Mouse (Mus musculus) stomach, postnatal 0 days (tissue): ENCODE results near the gene Catsperz. TPM values are rescaled to one million over a fixed set of nuclear protein-coding genes. Genes with fewer than 3 reads are reported as not detected.
"Not testable (repeated sequence)": the region's sequence is repeated elsewhere in the genome, so short reads cannot be mapped to it uniquely, and the experiment has no call there.

ENCODE experiments used
- ATAC-seq: fragments of 200-750 bp; cut with Nextera tagmentation; 2 replicates; pipeline ENCODE4 v1.8.0; 2017; ENCODE audit not compliant: low FRiP score, low TSS enrichment
- DNase-seq: peaks from one replicate; pipeline ENCODE4 v3.0.0-alpha.2; 2016; ENCODE audit warnings: low spot score
- H3K27ac ChIP-seq: fragments of 300-500 bp; sonication (generic); replicated peaks from 2 replicates; pipeline ENCODE4 v1.5.1; 2014; ENCODE audit warnings: mild to moderate bottlenecking, control low read depth
- H3K27me3 ChIP-seq: fragments of 300-500 bp; sonication (generic); 2 replicates; pipeline ENCODE4 v1.6.1; 2014; ENCODE audit warnings: low read length; ENCODE audit not compliant: control insufficient read depth, insufficient read depth
- H3K36me3 ChIP-seq: fragments of 300-500 bp; sonication (generic); 2 replicates; pipeline ENCODE4 v1.6.1; 2014; ENCODE audit warnings: low read length, mixed read lengths; ENCODE audit not compliant: control insufficient read depth, insufficient read depth
- H3K4me1 ChIP-seq: fragments of 300-500 bp; sonication (generic); replicated peaks from 2 replicates; pipeline ENCODE4 v1.6.1; 2014; ENCODE audit warnings: antibody characterized with exemption; ENCODE audit not compliant: control insufficient read depth, insufficient read depth
- H3K4me2 ChIP-seq: fragments of 300-500 bp; sonication (generic); replicated peaks from 2 replicates; pipeline ENCODE4 v1.6.1; 2014; ENCODE audit warnings: low read depth, mild to moderate bottlenecking, control low read depth, moderate library complexity
- H3K4me3 ChIP-seq: fragments of 300-500 bp; sonication (generic); 2 replicates; pipeline ENCODE4 v1.5.1; 2014; ENCODE audit warnings: low read depth, low read length, control low read depth
- H3K9ac ChIP-seq: fragments of 300-500 bp; sonication (generic); 2 replicates; pipeline ENCODE4 v1.6.1; 2014; ENCODE audit warnings: mild to moderate bottlenecking, low read length, control low read depth, mixed read lengths
- H3K9me3 ChIP-seq: fragments of 300-500 bp; sonication (generic); 2 replicates; pipeline ENCODE4 v1.6.1; 2016; ENCODE audit warnings: low read length; ENCODE audit not compliant: control insufficient read depth
- CTCF ChIP-seq: IDR thresholded peaks from 2 replicates; pipeline ENCODE4 v1.5.1; 2016; ENCODE audit warnings: antibody characterized with exemption, low read depth, mild to moderate bottlenecking, moderate library complexity
- EP300 ChIP-seq: optimal IDR thresholded peaks from 2 replicates; pipeline ENCODE3; 2016; ENCODE audit warnings: antibody characterized with exemption
- WGBS: fragments of 180-500 bp; shearing (Covaris S2); extraction: QIAGEN DNeasy Blood & Tissue Kit; methylation state at CpG from one replicate; pipeline ENCODE4 v1.1.7; 2014; 5-methylcytosine and 5-hydroxymethylcytosine counted together
- polyA plus RNA-seq: library from polyadenylated mRNA; unstranded; fragments of >200 nt; fragmentation: Nextera tagmentation; extraction: Ambion mirVana; gene quantifications from 2 replicates; pipeline ENCODE4 v1.2.1, GENCODE M21; 2015

Gene Catsperz
- polyA plus RNA-seq, 1 experiment from 2014 or later = 4.5 TPM

- no peak overlapping the region for H3K27ac ChIP-seq
- H3K4me3 ChIP-seq = no peak overlapping the region
- peaks cover 7% of the 10 kb centered on the region; the same call in 1 of the 2 replicates for H3K36me3 ChIP-seq
- H3K9me3 ChIP-seq = no peaks in the 10 kb centered on the region
- no peak for DNase-seq
- no peak overlapping the region for H3K4me2 ChIP-seq
- H3K9ac ChIP-seq = no peak overlapping the region
- WGBS = 87% methylated on average over 11 of the region's 11 CpGs
- ATAC-seq = no peak
- TF ChIP-seq EP300 = no peak
- H3K27me3 ChIP-seq = no peaks in the 10 kb centered on the region
- H3K4me1 ChIP-seq = peaks cover 4% of the 10 kb centered on the region; the same call in 1 of the 2 replicates
Observed at GRCm38 (mm10) chr19:6905498-6906159, 19.6 kb downstream of the Catsperz start.

DNA sequence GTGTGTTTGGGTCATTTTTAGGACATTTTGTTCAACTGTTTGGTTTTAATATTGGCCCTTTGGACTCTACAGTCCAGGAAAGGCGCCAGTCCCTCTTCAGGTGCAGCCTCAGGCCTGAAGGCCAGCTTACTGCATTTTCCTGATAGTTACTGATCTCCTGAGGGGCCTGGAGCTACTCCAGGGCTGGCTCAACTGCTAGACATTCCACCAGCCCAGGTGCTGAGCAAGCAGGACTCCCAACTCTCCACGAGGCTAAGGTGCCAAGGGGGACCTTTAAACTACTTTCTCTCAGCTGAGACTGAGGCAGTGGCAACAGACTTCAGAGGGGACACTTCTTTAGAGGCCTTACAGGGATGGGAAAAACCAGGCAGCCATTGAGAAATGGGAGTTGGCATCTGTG is 20.3 kb downstream of the Catsperz start:
- Histone ChIP-seq H3K4me3 (no peak overlapping the region), H3K27ac (no peak overlapping the region), H3K36me3 (peaks cover 7% of the 10 kb centered on the region; the same call in 1 of the 2 replicates), H3K27me3 (no peaks in the 10 kb centered on the region), H3K9me3 (no peaks in the 10 kb centered on the region), H3K9ac (no peak overlapping the region), H3K4me1 (peaks cover 4% of the 10 kb centered on the region; the same call in 1 of the 2 replicates), H3K4me2 (no peak overlapping the region)
- 84% methylated on average over 2 of the region's 2 CpGs for WGBS
- no peak for DNase-seq
- no peak for ATAC-seq
- TF ChIP-seq CTCF (no peak), EP300 (no peak)

DNA sequence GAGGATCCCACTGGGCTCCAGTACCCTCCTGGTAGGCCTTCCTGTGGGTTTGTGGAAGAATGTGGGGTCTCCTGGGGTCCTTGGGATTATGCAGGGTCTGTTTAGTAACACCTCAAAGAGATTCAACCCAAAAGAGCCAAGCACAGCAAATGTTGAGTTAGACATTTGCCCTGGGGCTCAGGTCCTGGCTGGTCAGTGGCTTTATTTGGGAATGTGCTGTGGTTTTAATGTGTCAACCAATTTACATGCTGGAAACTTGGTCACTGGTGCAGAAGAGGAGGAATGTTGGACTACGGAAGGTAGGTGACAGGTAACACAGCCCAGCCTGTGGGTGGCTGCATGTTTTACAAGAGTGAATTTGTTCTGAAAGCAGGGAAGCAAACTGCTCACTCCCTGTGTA is 22.1 kb downstream of the Catsperz start:
- Histone ChIP-seq H3K4me3 (no peak overlapping the region), H3K27me3 (no peaks in the 10 kb centered on the region), H3K9ac (no peak overlapping the region), H3K4me2 (no peak overlapping the region), H3K36me3 (peaks cover 7% of the 10 kb centered on the region; the same call in 1 of the 2 replicates), H3K9me3 (no peaks in the 10 kb centered on the region), H3K27ac (no peak overlapping the region), H3K4me1 (peaks cover 1% of the 10 kb centered on the region; the same call in 1 of the 2 replicates)
- no peak for ATAC-seq
- DNase-seq = no peak
- TF ChIP-seq CTCF (no peak), EP300 (no peak)
- WGBS = 86% methylated on average over 1 of the region's 1 CpGs

DNA sequence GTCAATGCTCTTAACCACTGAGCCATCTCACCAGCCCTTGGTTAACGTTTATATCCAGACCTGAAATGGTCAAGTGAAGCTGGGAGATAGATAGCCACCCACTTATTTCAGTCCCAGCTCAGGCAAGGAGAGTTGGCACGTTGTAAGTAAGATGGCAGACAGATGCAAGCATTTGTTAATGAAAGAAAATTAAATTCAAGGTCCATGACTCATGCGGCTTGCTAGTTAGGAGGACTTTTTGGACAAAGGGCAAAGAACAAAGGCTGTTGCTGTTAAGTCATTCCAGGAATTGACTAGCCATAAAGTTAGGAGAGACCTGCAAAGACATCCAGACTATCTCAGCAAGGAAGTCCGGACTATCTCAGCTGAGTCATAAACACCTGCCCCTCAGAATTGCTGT is 25.5 kb downstream of the Catsperz start:
- Histone ChIP-seq H3K9ac (no peak overlapping the region), H3K27ac (no peak overlapping the region), H3K27me3 (no peaks in the 10 kb centered on the region), H3K4me3 (no peak overlapping the region), H3K4me2 (no peak overlapping the region), H3K4me1 (no peaks in the 10 kb centered on the region), H3K36me3 (no peaks in the 10 kb centered on the region), H3K9me3 (no peaks in the 10 kb centered on the region)
- ATAC-seq (no peak), DNase-seq (no peak)
- 83% methylated on average over 4 of the region's 4 CpGs for whole genome bisulfite sequencing
- no peak for TF ChIP-seq EP300
- TF ChIP-seq CTCF = no peak

DNA sequence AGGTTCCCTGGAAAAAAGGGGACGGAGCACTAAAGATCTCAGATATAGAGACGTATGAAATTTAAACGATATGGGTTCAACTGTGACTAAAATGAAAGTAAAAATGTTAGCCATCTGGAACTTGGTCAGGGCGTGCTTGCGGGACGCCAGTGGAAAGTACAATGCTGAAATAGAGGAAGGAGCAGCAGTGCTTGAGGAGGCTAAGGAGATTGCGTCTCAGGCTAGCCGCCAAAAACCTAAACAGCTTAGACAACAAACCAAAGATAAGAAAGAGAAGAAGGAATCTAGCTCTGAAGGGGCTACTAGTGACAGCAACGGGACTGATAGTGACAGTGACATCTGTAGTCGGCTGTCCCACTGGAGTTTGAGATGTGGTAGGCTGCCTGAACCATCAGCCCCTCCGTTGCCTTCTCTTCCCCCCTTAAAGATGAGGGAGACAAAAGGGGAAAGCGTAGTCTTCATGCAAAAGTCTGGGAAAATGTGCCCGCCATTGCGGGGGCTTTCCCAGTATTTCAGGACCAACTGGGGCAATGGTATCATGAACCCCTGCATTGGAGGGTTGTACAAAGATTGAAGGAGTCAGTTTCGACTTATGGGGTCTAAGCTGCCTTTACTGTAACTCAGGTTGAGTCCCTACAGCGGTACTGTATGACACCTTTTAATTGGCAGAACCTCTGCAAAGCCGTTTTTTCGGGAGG is 29.4 kb downstream of the Catsperz start:
- not testable (repeated sequence) for DNase-seq, H3K4me3 ChIP-seq, ATAC-seq, H3K4me1 ChIP-seq, H3K36me3 ChIP-seq, H3K27ac ChIP-seq, H3K4me2 ChIP-seq, H3K9ac ChIP-seq, H3K27me3 ChIP-seq, H3K9me3 ChIP-seq
- 85% methylated on average over 18 of the region's 18 CpGs for WGBS

- H3K9ac ChIP-seq = no peak overlapping the region
- no peaks in the 10 kb centered on the region for H3K9me3 ChIP-seq
- ATAC-seq (no peak), DNase-seq (no peak)
- no peak overlapping the region for H3K4me2 ChIP-seq
- WGBS = 87% methylated on average over 14 of the region's 14 CpGs
- H3K4me3 ChIP-seq = no peak overlapping the region
- H3K36me3 ChIP-seq = no peaks in the 10 kb centered on the region
- no peak overlapping the region for H3K27ac ChIP-seq
- H3K4me1 ChIP-seq = no peaks in the 10 kb centered on the region
- no peaks in the 10 kb centered on the region for H3K27me3 ChIP-seq
- TF ChIP-seq CTCF (no peak), EP300 (no peak)
Observed at GRCm38 (mm10) chr19:6893731-6894451, 31.3 kb downstream of the Catsperz start.
